Mouse (Mus musculus): ENCODE data around the gene Gm5460. TPM values are rescaled to one million over a fixed set of nuclear protein-coding genes. Genes with fewer than 3 reads are reported as not detected.
A peak's percentile ranks its signal among the peaks of the same experiment; 100 is the strongest.

Gm5460 gene
- polyA plus RNA-seq (2014; fragmentation: Nextera tagmentation; extraction: Ambion mirVana): not detected in 2 replicates

- no peaks in the 10 kb centered on the region for H3K4me1 ChIP-seq (ENCODE audit: control insufficient read depth, insufficient read depth, low read length)
- WGBS: 97% methylated on average over 4 of the region's 4 CpGs
- no peaks in the 10 kb centered on the region for H3K27me3 ChIP-seq (ENCODE audit: control insufficient read depth, insufficient read depth, low read length)
- no peak within 1 kb of the TSS for H3K4me2 ChIP-seq (ENCODE audit: low read depth, low read length)
- no peak within 1 kb of the TSS for H3K4me3 ChIP-seq (ENCODE audit: low read depth, low read length)
- no peaks in the 10 kb centered on the region for H3K9me3 ChIP-seq (ENCODE audit: control insufficient read depth, low read length)
- H3K36me3 ChIP-seq (ENCODE audit: control insufficient read depth, insufficient read depth, low read length): no peaks in the 10 kb centered on the region
- H3K27ac ChIP-seq (ENCODE audit: low read depth, low read length): no peak within 1 kb of the TSS
- H3K9ac ChIP-seq (replicated peaks; ENCODE audit: low read depth, low read length): no peak within 1 kb of the TSS
- ATAC-seq (ENCODE audit: low read depth): no peak
These were observed at the start of gene Gm5460 for GRCm38 (mm10) chr14:34016381-34016780. Gene Gm5460 (plus strand): TSS chr14:34016758.

GRCm38 (mm10) chr14:33972679-33973078 lies 43.9 kb upstream of the Gm5460 start:
- no peak overlapping the region for H3K27ac ChIP-seq (ENCODE audit: low read depth, low read length)
- no peaks in the 10 kb centered on the region for H3K9me3 ChIP-seq (ENCODE audit: control insufficient read depth, low read length)
- ATAC-seq (ENCODE audit: low read depth): no peak
- 57% methylated on average over 7 of the region's 7 CpGs for WGBS
- no peak overlapping the region for H3K4me3 ChIP-seq (ENCODE audit: low read depth, low read length)
- H3K4me1 ChIP-seq (ENCODE audit: control insufficient read depth, insufficient read depth, low read length): no peaks in the 10 kb centered on the region
- H3K27me3 ChIP-seq (ENCODE audit: control insufficient read depth, insufficient read depth, low read length): no peaks in the 10 kb centered on the region
- H3K36me3 ChIP-seq (ENCODE audit: control insufficient read depth, insufficient read depth, low read length): no peaks in the 10 kb centered on the region
- no peak overlapping the region for H3K4me2 ChIP-seq (ENCODE audit: low read depth, low read length)
- no peak overlapping the region for H3K9ac ChIP-seq (replicated peaks; ENCODE audit: low read depth, low read length)

DNA sequence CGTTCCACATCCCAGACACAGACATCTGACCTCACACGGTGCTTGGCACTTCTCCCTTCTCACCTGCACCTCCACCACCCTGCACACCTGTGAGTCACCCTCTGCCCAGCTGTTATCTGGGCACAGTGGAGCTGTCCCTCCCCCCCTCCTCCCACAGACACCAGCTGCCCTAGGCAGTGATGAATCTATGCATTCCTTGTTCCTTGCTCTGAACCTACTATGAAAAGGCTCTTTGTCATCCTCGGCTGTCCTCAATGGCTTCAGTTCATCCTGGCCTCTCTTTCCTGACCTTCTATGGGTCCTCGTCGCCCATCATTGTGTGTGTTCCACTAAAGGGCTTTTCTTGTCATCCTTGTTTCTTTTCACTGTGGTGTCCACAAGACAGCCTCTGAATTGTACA lies 41.8 kb upstream of the Gm5460 start:
- no peak overlapping the region for H3K4me2 ChIP-seq (ENCODE audit: low read depth, low read length)
- no peak overlapping the region for H3K27ac ChIP-seq (ENCODE audit: low read depth, low read length)
- H3K9ac ChIP-seq (replicated peaks; ENCODE audit: low read depth, low read length): no peak overlapping the region
- H3K36me3 ChIP-seq (ENCODE audit: control insufficient read depth, insufficient read depth, low read length): no peaks in the 10 kb centered on the region
- H3K9me3 ChIP-seq (ENCODE audit: control insufficient read depth, low read length): no peaks in the 10 kb centered on the region
- 0 out of 2 replicates have a peak, but pooled peaks cover 3% of the 10 kb centered on the region for H3K27me3 ChIP-seq (ENCODE audit: control insufficient read depth, insufficient read depth, low read length)
- WGBS: 48% methylated on average over 5 of the region's 5 CpGs
- H3K4me1 ChIP-seq (ENCODE audit: control insufficient read depth, insufficient read depth, low read length): no peaks in the 10 kb centered on the region
- ATAC-seq (ENCODE audit: low read depth): no peak
- no peak overlapping the region for H3K4me3 ChIP-seq (ENCODE audit: low read depth, low read length)

GRCm38 (mm10) chr14:33977748-33978147 lies 38.8 kb upstream of the Gm5460 start:
- Histone ChIP-seq H3K27ac (ENCODE audit: low read depth, low read length) (no peak overlapping the region), H3K9me3 (ENCODE audit: control insufficient read depth, low read length) (no peaks in the 10 kb centered on the region), H3K4me1 (ENCODE audit: control insufficient read depth, insufficient read depth, low read length) (no peaks in the 10 kb centered on the region), H3K4me3 (ENCODE audit: low read depth, low read length) (no peak overlapping the region), H3K9ac (replicated peaks; ENCODE audit: low read depth, low read length) (no peak overlapping the region), H3K4me2 (ENCODE audit: low read depth, low read length) (no peak overlapping the region), H3K27me3 (ENCODE audit: control insufficient read depth, insufficient read depth, low read length) (0 out of 2 replicates have a peak, but pooled peaks cover 3% of the 10 kb centered on the region), H3K36me3 (ENCODE audit: control insufficient read depth, insufficient read depth, low read length) (no peaks in the 10 kb centered on the region)
- ATAC-seq (ENCODE audit: low read depth): no peak
- WGBS: 45% methylated on average over 7 of the region's 7 CpGs

GRCm38 (mm10) chr14:33978604-33979059 lies 37.9 kb upstream of the Gm5460 start, which contains the start of gene Zfp488:
Gene Zfp488 (minus strand): TSS chr14:33978764.
- WGBS: 1% methylated on average over 25 of the region's 25 CpGs
- peak; percentile 71 for ATAC-seq (ENCODE audit: low read depth)

DNA sequence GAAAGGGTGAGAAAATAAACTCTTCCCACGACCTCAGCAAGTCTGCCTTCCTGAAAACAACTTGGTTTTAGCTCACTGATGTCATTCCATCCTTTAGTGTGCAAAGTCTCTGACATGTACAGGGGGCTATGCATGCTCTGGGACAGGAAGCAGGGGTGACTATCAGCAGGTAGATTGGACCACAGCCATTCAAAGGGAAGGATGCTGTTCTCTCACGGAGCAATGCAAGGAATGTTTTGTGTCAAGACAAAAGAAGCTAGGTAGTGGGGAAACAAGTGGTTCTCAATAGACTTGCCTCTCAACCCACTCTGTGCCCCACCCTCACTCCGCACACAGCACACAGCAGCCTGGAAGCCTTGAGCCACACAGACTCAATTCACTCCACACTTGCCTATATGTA lies 27.4 kb upstream of the Gm5460 start:
- Histone ChIP-seq H3K36me3 (ENCODE audit: control insufficient read depth, insufficient read depth, low read length) (no peaks in the 10 kb centered on the region), H3K9ac (replicated peaks; ENCODE audit: low read depth, low read length) (no peak overlapping the region), H3K4me3 (ENCODE audit: low read depth, low read length) (no peak overlapping the region), H3K4me1 (ENCODE audit: control insufficient read depth, insufficient read depth, low read length) (no peaks in the 10 kb centered on the region), H3K9me3 (ENCODE audit: control insufficient read depth, low read length) (no peaks in the 10 kb centered on the region), H3K4me2 (ENCODE audit: low read depth, low read length) (no peak overlapping the region), H3K27me3 (ENCODE audit: control insufficient read depth, insufficient read depth, low read length) (no peaks in the 10 kb centered on the region), H3K27ac (ENCODE audit: low read depth, low read length) (no peak overlapping the region)
- ATAC-seq (ENCODE audit: low read depth): no peak
- WGBS: 57% methylated on average over 3 of the region's 3 CpGs

More at GRCm38 (mm10) chr14:33978604-33979059, 37.9 kb upstream of the Gm5460 start, which contains the start of gene Zfp488:
- Histone ChIP-seq H3K9ac (replicated peaks; ENCODE audit: low read depth, low read length) (peak within 1 kb of the TSS; percentile 39; the same call in 1 of the 2 replicates), H3K36me3 (ENCODE audit: control insufficient read depth, insufficient read depth, low read length) (no peaks in the 10 kb centered on the region), H3K4me3 (ENCODE audit: low read depth, low read length) (peak within 1 kb of the TSS; percentile 30), H3K4me1 (ENCODE audit: control insufficient read depth, insufficient read depth, low read length) (no peaks in the 10 kb centered on the region), H3K27ac (ENCODE audit: low read depth, low read length) (no peak within 1 kb of the TSS), H3K4me2 (ENCODE audit: low read depth, low read length) (peak within 1 kb of the TSS; percentile 61), H3K9me3 (ENCODE audit: control insufficient read depth, low read length) (no peaks in the 10 kb centered on the region), H3K27me3 (ENCODE audit: control insufficient read depth, insufficient read depth, low read length) (0 out of 2 replicates have a peak, but pooled peaks cover 3% of the 10 kb centered on the region)

- Histone ChIP-seq H3K9me3 (ENCODE audit: control insufficient read depth, low read length) (no peaks in the 10 kb centered on the region), H3K27ac (ENCODE audit: low read depth, low read length) (no peak overlapping the region), H3K36me3 (ENCODE audit: control insufficient read depth, insufficient read depth, low read length) (no peaks in the 10 kb centered on the region), H3K27me3 (ENCODE audit: control insufficient read depth, insufficient read depth, low read length) (no peaks in the 10 kb centered on the region), H3K9ac (replicated peaks; ENCODE audit: low read depth, low read length) (no peak overlapping the region), H3K4me3 (ENCODE audit: low read depth, low read length) (no peak overlapping the region), H3K4me2 (ENCODE audit: low read depth, low read length) (no peak overlapping the region), H3K4me1 (ENCODE audit: control insufficient read depth, insufficient read depth, low read length) (no peaks in the 10 kb centered on the region)
- 76% methylated on average over 4 of the region's 4 CpGs for WGBS
- ATAC-seq (ENCODE audit: low read depth): no peak
These were observed 24.6 kb upstream of the Gm5460 start for GRCm38 (mm10) chr14:33991971-33992370.

- H3K9ac ChIP-seq (replicated peaks; ENCODE audit: low read depth, low read length): no peak overlapping the region
- WGBS: 92% methylated on average over 9 of the region's 9 CpGs
- no peak overlapping the region for H3K27ac ChIP-seq (ENCODE audit: low read depth, low read length)
- no peaks in the 10 kb centered on the region for H3K4me1 ChIP-seq (ENCODE audit: control insufficient read depth, insufficient read depth, low read length)
- no peak overlapping the region for H3K4me3 ChIP-seq (ENCODE audit: low read depth, low read length)
- ATAC-seq (ENCODE audit: low read depth): no peak
- H3K36me3 ChIP-seq (ENCODE audit: control insufficient read depth, insufficient read depth, low read length): no peaks in the 10 kb centered on the region
- H3K27me3 ChIP-seq (ENCODE audit: control insufficient read depth, insufficient read depth, low read length): no peaks in the 10 kb centered on the region
- H3K4me2 ChIP-seq (ENCODE audit: low read depth, low read length): no peak overlapping the region
- no peaks in the 10 kb centered on the region for H3K9me3 ChIP-seq (ENCODE audit: control insufficient read depth, low read length)
These were observed 23.5 kb upstream of the Gm5460 start for GRCm38 (mm10) chr14:33993051-33993450.

DNA sequence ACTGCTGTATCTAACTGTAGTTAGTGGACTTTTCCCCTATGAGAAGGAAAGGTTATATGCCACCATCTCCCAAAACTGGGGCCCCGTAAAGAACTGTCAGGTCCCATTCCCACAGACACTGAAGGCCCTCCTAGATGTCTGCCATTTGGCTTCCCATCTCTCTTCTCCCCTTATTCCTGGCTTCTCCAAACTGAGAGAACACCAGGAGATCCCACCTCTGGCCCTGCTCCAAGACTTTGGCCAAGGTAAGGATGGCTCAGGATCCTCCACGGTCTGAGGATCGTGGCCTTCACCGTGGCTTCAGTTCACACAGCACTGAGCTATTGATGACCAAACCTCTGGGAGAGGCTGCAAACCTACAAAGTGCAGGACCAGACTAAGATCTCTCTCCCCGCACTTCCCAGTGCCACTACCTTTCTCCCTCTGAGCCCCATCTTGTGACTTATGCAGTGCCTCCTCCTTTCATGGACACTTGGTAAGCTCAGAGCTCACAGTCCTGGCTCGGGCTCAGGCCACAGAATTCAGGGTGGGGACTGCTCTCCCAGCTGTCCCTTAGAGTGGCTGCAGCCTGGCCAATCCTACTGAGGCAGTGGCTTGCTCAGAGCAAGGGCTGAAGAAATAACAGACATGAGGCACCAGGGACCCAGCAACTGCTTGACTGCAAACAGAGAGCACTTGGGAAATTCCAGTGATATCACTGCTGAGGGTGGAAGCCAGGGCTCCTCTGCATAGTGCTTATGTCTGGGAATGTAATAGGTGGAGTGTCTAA lies 22.9 kb upstream of the Gm5460 start:
- Histone ChIP-seq H3K9ac (replicated peaks; ENCODE audit: low read depth, low read length) (no peak overlapping the region), H3K4me1 (ENCODE audit: control insufficient read depth, insufficient read depth, low read length) (no peaks in the 10 kb centered on the region), H3K9me3 (ENCODE audit: control insufficient read depth, low read length) (no peaks in the 10 kb centered on the region), H3K27me3 (ENCODE audit: control insufficient read depth, insufficient read depth, low read length) (no peaks in the 10 kb centered on the region), H3K4me3 (ENCODE audit: low read depth, low read length) (no peak overlapping the region), H3K36me3 (ENCODE audit: control insufficient read depth, insufficient read depth, low read length) (no peaks in the 10 kb centered on the region), H3K27ac (ENCODE audit: low read depth, low read length) (no peak overlapping the region), H3K4me2 (ENCODE audit: low read depth, low read length) (no peak overlapping the region)
- no peak for ATAC-seq (ENCODE audit: low read depth)
- 92% methylated on average over 6 of the region's 6 CpGs for WGBS
